Mouse (Mus musculus) embryonic facial prominence, embryonic 10.5 days (tissue): Measurements from ENCODE around the gene Trmt5. TPM values are rescaled to one million over a fixed set of nuclear protein-coding genes. Genes with fewer than 3 reads are reported as not detected.

Experiments
- DNase-seq: peaks from one replicate; pipeline ENCODE4 v3.0.0-alpha.2; 2017; ENCODE audit warnings: low spot score
- H3K27ac ChIP-seq: fragments of 300-500 bp; sonication (generic); replicated peaks from 2 replicates; pipeline ENCODE4 v1.5.1; 2016; ENCODE audit warnings: mild to moderate bottlenecking
- H3K27me3 ChIP-seq: fragments of 300-500 bp; sonication (generic); replicated peaks from 2 replicates; pipeline ENCODE4 v1.6.1; 2016; ENCODE audit warnings: low read depth, mild to moderate bottlenecking; ENCODE audit not compliant: poor library complexity, severe bottlenecking
- H3K36me3 ChIP-seq: fragments of 300-500 bp; sonication (generic); replicated peaks from 2 replicates; pipeline ENCODE4 v1.6.1; 2016; ENCODE audit warnings: mild to moderate bottlenecking, moderate library complexity
- H3K4me1 ChIP-seq: fragments of 300-500 bp; sonication (generic); 2 replicates; pipeline ENCODE4 v1.6.1; 2016
- H3K4me3 ChIP-seq: fragments of 300-500 bp; sonication (generic); 2 replicates; pipeline ENCODE4 v1.5.1; 2016; ENCODE audit warnings: mild to moderate bottlenecking, moderate library complexity
- H3K9me3 ChIP-seq: fragments of 300-500 bp; sonication (generic); 2 replicates; pipeline ENCODE4 v1.6.1; 2016; ENCODE audit warnings: mild to moderate bottlenecking
- WGBS: fragments of 180-500 bp; shearing (Covaris S2); methylation state at CpG from one replicate; pipeline ENCODE4 v1.1.7; 2016; 5-methylcytosine and 5-hydroxymethylcytosine counted together
- polyA plus RNA-seq: library from polyadenylated mRNA; unstranded; fragments of >200 nt; fragmentation: Nextera tagmentation; extraction: Ambion mirVana; gene quantifications from 2 replicates; pipeline ENCODE4 v1.2.1, GENCODE M21; 2016

The Trmt5 gene
- polyA plus RNA-seq, 1 experiment from 2014 or later, result 19.8 TPM

DNA sequence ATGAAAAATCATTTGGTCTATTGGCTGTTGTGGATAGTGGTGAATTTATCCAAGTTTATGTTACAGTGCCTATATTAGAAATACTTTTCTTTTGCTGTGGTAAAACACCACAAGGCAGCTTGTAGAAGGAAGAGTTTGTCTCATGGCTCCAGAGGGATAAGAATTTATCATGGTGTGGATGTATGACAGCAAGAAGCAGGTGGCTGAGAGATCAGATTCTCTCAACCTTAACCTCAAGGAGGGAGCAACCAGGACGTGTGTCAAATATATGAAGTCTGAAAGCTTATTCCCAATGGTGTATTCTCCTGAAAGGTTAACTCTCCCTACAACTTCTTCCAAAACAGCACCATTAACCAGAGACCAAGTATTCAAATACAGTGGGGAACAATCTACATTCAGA is 19.9 kb downstream of the Trmt5 start:
- H3K9me3 ChIP-seq, result peaks cover 8% of the 10 kb centered on the region; the same call in 1 of the 2 replicates
- WGBS, result 83% methylated on average over 1 of the region's 1 CpGs

DNA sequence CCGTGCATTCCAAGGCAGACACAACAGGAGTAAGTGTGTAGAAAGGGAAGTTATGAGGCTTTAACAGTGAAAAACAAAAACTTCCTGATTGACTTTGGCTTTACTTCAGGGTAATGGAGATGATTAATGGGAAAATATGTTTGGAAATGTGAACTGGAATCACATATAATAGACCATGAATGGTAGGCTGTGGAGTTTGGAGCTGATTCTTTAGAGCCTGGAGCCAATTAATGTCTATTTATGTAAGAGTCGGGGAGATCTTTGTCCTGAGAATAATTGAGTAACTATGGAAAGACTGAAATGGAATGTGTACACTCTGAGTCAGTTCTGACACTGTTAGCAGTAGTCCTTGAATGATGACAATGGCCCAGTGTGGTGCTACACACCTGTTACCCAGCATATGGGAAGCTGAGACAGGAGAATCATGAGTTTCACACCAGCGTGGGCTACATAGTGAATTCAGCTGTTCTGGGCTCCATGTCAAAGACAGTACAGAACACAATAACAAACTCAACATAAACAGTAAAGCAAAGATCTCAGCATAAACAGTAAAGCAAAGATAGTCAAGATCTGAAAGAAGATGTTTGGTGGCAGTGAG is 21.0 kb downstream of the Trmt5 start:
- Histone ChIP-seq H3K27ac (no peak overlapping the region), H3K4me3 (no peak overlapping the region), H3K36me3 (0 out of 2 replicates have a peak, but pooled peaks cover 8% of the 10 kb centered on the region), H3K4me1 (peaks cover 8% of the 10 kb centered on the region), H3K27me3 (no peaks in the 10 kb centered on the region), H3K9me3 (peaks cover 8% of the 10 kb centered on the region; the same call in 1 of the 2 replicates)
- 77% methylated on average over 3 of the region's 3 CpGs for WGBS
- DNase-seq, result no peak

More for the DNA sequence above, 19.9 kb downstream of the Trmt5 start:
- H3K4me1 ChIP-seq, result peaks cover 8% of the 10 kb centered on the region
- H3K27ac ChIP-seq, result no peak overlapping the region
- no peak overlapping the region for H3K4me3 ChIP-seq
- H3K27me3 ChIP-seq, result no peaks in the 10 kb centered on the region
- 0 out of 2 replicates have a peak, but pooled peaks cover 4% of the 10 kb centered on the region for H3K36me3 ChIP-seq
- no peak for DNase-seq

DNA sequence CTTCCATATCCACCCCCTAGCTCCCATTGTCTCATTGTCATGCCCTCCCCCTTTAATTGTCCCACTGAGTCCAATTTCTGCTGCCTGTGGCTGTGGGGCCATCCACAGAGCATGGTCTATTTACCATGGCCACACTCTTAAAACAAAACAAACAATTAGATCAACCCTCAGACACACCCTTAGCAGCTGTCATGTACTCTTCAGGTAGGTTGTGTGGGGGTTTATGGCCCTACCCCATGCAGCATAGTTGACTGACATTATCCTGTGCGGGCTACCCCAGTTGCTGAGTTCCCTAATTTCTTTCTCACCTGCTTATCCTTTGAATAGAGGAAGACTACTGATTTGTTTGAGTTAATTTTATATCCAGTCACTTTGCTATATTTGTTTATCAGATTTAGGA is 26.2 kb downstream of the Trmt5 start:
- H3K27ac ChIP-seq, result no peak overlapping the region
- H3K27me3 ChIP-seq, result no peaks in the 10 kb centered on the region
- no peaks in the 10 kb centered on the region for H3K4me1 ChIP-seq
- no peak overlapping the region for H3K4me3 ChIP-seq
- peaks cover 17% of the 10 kb centered on the region for H3K36me3 ChIP-seq
- H3K9me3 ChIP-seq, result peaks cover 8% of the 10 kb centered on the region; the same call in 1 of the 2 replicates
- DNase-seq, result no peak
- 94% methylated on average over 1 of the region's 1 CpGs for WGBS

DNA sequence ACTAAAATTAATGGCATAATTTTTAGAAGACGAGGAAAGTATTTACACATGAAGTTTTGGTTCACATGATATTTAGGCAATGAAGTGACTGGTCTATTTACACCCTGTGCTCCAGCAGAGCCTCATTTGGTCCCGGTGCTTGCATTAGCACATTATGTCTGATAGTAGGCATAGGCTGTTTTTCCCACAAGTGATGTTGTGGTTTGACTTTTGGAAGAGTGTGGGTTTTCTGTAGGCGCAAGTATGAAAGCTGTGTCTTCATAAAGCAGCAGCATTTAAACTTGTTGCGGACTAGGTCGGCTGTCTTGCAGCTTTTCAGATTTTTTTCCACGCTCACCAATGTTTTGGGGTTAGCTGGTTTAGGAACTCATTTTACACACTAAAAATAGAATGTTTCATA is 27.2 kb downstream of the Trmt5 start:
- peaks cover 17% of the 10 kb centered on the region for H3K36me3 ChIP-seq
- no peaks in the 10 kb centered on the region for H3K4me1 ChIP-seq
- WGBS, result 93% methylated on average over 6 of the region's 6 CpGs
- DNase-seq, result no peak
- H3K4me3 ChIP-seq, result no peak overlapping the region
- no peaks in the 10 kb centered on the region for H3K27me3 ChIP-seq
- peaks cover 8% of the 10 kb centered on the region; the same call in 1 of the 2 replicates for H3K9me3 ChIP-seq
- H3K27ac ChIP-seq, result no peak overlapping the region

DNA sequence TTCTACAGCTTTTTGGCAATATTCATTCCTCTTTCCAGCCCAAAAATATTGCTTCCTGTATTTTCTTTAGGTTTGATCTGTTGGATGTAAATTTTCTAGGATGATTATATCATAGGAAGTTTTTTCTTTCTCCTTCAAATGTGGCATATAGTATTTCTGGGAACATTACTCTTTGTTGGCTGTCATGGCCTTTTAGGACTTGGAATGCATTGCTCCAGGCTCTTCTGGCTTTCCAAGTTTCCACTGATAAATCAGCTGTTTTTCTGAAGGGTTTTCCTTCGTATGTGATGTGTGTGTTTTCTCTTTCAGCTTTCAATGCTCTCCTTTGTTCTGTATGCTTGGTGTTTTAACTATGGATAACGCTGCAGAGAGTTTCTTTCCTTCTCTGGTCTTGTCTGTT is 31.5 kb downstream of the Trmt5 start:
- Histone ChIP-seq H3K9me3 (no peaks in the 10 kb centered on the region), H3K4me3 (no peak overlapping the region), H3K4me1 (no peaks in the 10 kb centered on the region), H3K27me3 (no peaks in the 10 kb centered on the region), H3K36me3 (peaks cover 9% of the 10 kb centered on the region), H3K27ac (no peak overlapping the region)
- WGBS, result 31% methylated on average over 2 of the region's 2 CpGs
- no peak for DNase-seq

DNA sequence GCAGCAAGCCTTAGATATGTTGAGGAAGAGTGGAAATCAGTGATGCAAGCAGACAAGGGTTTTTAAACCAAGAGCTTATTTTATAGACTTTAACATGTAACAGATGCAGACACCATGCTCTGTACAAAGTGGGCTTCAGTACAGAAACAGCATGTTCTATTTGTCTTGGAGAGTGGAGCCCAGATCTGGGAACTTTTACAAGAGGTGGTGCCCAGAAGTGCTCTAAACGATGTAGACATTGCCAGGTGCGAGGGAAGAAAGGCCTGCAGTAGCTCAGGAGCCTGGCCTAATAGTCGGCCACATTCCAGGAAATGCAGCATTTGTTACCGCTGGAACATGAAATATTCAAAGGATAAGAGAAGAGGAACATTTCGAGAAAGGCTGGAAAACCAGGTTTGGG is 40.8 kb downstream of the Trmt5 start:
- Histone ChIP-seq H3K9me3 (no peaks in the 10 kb centered on the region), H3K27ac (no peak overlapping the region)
- 87% methylated on average over 5 of the region's 5 CpGs for WGBS

DNA sequence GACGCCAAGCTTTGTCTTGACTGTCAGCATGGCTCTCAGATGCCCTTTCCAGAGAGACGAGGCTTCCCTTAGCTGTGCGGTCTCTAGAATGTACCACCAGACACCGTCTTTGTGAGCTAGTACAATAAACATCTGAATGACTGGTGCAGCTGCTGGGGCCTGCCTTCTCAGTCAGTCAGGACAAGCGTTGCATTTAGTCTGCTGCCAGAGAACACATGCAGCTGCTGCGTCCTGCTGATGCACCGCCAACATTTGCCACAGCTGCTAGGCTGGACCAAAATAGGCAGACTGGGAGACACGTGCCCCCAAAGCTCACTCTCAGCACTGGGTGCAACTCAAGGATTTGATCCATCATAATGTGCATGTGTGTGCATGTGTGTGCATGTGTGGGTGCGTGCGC is 44.5 kb downstream of the Trmt5 start:
- Histone ChIP-seq H3K4me1 (0 out of 2 replicates have a peak, but pooled peaks cover 2% of the 10 kb centered on the region), H3K27ac (peak overlapping the region; percentile 19; the same call in 1 of the 2 replicates), H3K27me3 (no peaks in the 10 kb centered on the region), H3K9me3 (no peaks in the 10 kb centered on the region), H3K36me3 (no peaks in the 10 kb centered on the region), H3K4me3 (no peak overlapping the region)
- WGBS, result 75% methylated on average over 10 of the region's 10 CpGs
- DNase-seq, result peak; percentile 20

More for the DNA sequence above, 40.8 kb downstream of the Trmt5 start:
- Histone ChIP-seq H3K4me1 (0 out of 2 replicates have a peak, but pooled peaks cover 2% of the 10 kb centered on the region), H3K27me3 (no peaks in the 10 kb centered on the region), H3K4me3 (no peak overlapping the region), H3K36me3 (no peaks in the 10 kb centered on the region)
- no peak for DNase-seq

DNA sequence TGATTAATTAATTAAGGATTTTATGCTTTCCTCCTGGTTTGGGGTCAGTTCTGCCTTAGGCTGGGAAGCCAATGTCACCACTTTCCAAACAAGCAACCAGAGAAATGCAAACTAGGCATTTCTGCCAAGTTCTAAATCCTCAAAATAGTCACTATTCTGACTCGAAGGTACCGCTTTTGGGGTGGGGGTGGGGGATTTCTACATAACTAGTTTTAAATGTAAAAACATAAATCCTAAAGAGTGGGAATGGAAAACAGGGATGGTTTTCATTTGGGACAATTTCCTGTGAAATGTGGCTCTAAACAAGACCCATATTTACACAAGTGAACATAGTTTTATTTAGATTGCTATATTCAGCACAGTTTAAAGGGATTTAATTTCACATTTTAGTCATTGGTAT is 53.9 kb downstream of the Trmt5 start:
- Histone ChIP-seq H3K4me3 (no peak overlapping the region), H3K27me3 (no peaks in the 10 kb centered on the region), H3K36me3 (peaks cover 10% of the 10 kb centered on the region), H3K4me1 (peaks cover 2% of the 10 kb centered on the region; the same call in 1 of the 2 replicates), H3K9me3 (no peaks in the 10 kb centered on the region), H3K27ac (no peak overlapping the region)
- 69% methylated on average over 2 of the region's 2 CpGs for WGBS
- no peak for DNase-seq

DNA sequence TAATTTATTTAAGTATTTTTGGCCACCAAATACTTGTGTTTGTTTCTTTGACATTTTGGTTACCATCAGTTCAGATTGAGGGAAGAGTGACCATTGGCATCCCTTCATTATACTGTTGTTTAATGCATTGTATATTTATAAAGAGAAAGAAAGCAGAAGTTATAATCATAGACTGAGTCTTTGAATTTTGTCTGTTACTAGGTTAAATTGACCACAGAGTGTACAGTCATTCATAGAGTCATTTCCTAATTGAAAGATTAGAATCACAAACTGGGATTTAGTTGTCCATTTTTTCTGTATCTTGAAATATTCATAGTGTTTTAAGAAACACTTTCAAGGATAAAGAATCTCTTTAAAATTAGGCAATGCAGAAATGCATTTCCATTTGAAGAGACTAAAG is 55.0 kb downstream of the Trmt5 start:
- Histone ChIP-seq H3K36me3 (peaks cover 8% of the 10 kb centered on the region), H3K4me1 (peaks cover 2% of the 10 kb centered on the region; the same call in 1 of the 2 replicates), H3K4me3 (no peak overlapping the region), H3K27me3 (no peaks in the 10 kb centered on the region), H3K9me3 (no peaks in the 10 kb centered on the region), H3K27ac (no peak overlapping the region)
- no peak for DNase-seq

DNA sequence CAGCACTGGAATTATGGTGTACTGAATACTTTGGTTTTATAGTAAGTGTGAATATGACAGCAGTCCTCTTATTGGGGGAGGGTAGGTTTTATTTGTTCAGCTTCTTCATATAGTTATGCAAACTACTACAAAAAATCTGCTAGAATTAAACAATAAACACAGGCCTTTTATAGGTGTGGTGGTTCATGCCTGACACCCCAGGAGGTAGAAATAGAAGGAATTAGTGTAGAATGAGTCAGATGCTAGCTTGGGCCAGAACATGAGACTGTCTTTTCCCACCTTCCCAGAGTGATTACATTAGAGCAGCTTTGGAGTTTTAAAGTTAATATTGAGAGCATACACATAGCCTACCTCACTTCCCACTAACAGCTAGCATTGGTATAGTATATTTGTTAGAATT is 56.3 kb downstream of the Trmt5 start:
- Histone ChIP-seq H3K36me3 (peaks cover 9% of the 10 kb centered on the region), H3K27me3 (no peaks in the 10 kb centered on the region), H3K27ac (no peak overlapping the region), H3K4me1 (peaks cover 2% of the 10 kb centered on the region; the same call in 1 of the 2 replicates), H3K4me3 (no peak overlapping the region), H3K9me3 (no peaks in the 10 kb centered on the region)
- DNase-seq, result no peak

Other genes with a start within 250 kb of the Trmt5 start
- gene Six1, start 232.8 kb downstream of the Trmt5 start, polyA plus RNA-seq, result 38.4 and 45.4 TPM in 2 replicates
- gene Six4, start 173.3 kb downstream of the Trmt5 start, polyA plus RNA-seq, result 16.1 and 16.4 TPM in 2 replicates
- 40.7 and 40.8 TPM in 2 replicates for gene Mnat1, start 163.0 kb downstream of the Trmt5 start, polyA plus RNA-seq
- 8.9 and 10.0 TPM in 2 replicates for gene Slc38a6, start 69 bp upstream of the Trmt5 start, polyA plus RNA-seq